Mouse (Mus musculus): ENCODE data around the gene Arhgap31. TPM values are rescaled to one million over a fixed set of nuclear protein-coding genes. Genes with fewer than 3 reads are reported as not detected.

Gene Arhgap31
- polyA plus RNA-seq, 1 experiment = 10.3 TPM

GRCm38 (mm10) chr16:38666523-38666922 is 46.6 kb downstream of the Arhgap31 start:
- Histone ChIP-seq H3K27ac (ENCODE audit: insufficient read depth, low read length) (no peak overlapping the region), H3K4me3 (ENCODE audit: insufficient read depth, low read length) (no peak overlapping the region), H3K4me1 (ENCODE audit: control insufficient read depth, insufficient read depth, low read length) (peaks cover 4% of the 10 kb centered on the region; the same call in 1 of the 2 replicates)
- TF ChIP-seq CTCF (IDR thresholded peaks at IDR 0.05; ENCODE audit: extremely low read depth, insufficient read depth, low read length) = no peak
- TF ChIP-seq POLR2A (IDR thresholded peaks at IDR 0.05; ENCODE audit: extremely low read depth, insufficient read depth, low read length) = no peak

- Histone ChIP-seq H3K4me3 (ENCODE audit: insufficient read depth, low read length) (no peak overlapping the region), H3K4me1 (ENCODE audit: control insufficient read depth, insufficient read depth, low read length) (peaks cover 4% of the 10 kb centered on the region; the same call in 1 of the 2 replicates), H3K27ac (ENCODE audit: insufficient read depth, low read length) (no peak overlapping the region)
- no peak for TF ChIP-seq POLR2A (IDR thresholded peaks at IDR 0.05; ENCODE audit: extremely low read depth, insufficient read depth, low read length)
Measured at GRCm38 (mm10) chr16:38666016-38666415, 47.1 kb downstream of the Arhgap31 start.

DNA sequence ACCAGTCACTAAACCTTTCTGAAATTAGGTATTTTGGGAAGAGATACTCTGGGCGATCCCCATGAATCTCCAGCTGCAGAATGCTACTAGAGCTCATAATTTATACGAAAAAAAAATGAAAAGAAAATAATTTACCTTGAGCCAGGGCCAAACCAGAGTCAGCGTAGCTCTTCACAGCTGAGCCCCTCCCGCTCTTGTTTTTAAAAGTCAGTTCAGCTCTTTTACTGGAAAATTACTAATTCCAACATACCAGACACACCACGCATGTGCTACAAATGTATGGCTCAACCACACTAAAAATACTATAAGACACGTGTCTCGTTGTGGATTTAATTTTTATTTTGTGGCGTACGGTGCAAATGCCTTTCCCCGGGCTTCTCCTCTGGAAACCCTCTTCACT is 50.5 kb downstream of the Arhgap31 start:
- no peak for TF ChIP-seq CTCF (IDR thresholded peaks at IDR 0.05; ENCODE audit: extremely low read depth, insufficient read depth, low read length)
- TF ChIP-seq POLR2A (IDR thresholded peaks at IDR 0.05; ENCODE audit: extremely low read depth, insufficient read depth, low read length) = no peak
- Histone ChIP-seq H3K4me1 (ENCODE audit: control insufficient read depth, insufficient read depth, low read length) (no peaks in the 10 kb centered on the region), H3K27ac (ENCODE audit: insufficient read depth, low read length) (no peak overlapping the region), H3K4me3 (ENCODE audit: insufficient read depth, low read length) (no peak overlapping the region)

DNA sequence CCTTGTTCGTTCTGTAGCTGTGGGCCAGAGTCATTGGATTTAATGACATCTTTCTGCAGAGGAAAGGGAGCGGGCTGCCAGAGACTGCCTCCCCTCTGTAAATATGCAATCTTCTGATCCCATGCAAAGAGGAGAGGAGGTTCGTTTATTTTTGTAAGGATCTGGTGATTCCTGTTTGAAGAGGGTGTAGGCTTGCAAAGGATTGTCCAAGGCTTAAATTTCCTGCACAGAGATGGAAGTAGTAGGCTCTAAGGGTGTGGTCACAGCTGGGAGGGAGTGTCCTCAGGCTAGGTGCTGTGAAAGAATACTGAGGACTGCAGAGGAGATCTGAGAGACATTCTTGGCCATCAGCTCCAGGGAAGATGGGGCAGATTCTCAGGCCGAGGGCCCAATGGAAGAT is 58.8 kb downstream of the Arhgap31 start:
- H3K4me3 ChIP-seq (ENCODE audit: insufficient read depth, low read length) = no peak overlapping the region
- no peaks in the 10 kb centered on the region for H3K4me1 ChIP-seq (ENCODE audit: control insufficient read depth, insufficient read depth, low read length)
- no peak overlapping the region; the same call in 1 of the 2 replicates for H3K27ac ChIP-seq (ENCODE audit: insufficient read depth, low read length)
- TF ChIP-seq POLR2A (IDR thresholded peaks at IDR 0.05; ENCODE audit: extremely low read depth, insufficient read depth, low read length) (no peak), CTCF (IDR thresholded peaks at IDR 0.05; ENCODE audit: extremely low read depth, insufficient read depth, low read length) (no peak)

DNA sequence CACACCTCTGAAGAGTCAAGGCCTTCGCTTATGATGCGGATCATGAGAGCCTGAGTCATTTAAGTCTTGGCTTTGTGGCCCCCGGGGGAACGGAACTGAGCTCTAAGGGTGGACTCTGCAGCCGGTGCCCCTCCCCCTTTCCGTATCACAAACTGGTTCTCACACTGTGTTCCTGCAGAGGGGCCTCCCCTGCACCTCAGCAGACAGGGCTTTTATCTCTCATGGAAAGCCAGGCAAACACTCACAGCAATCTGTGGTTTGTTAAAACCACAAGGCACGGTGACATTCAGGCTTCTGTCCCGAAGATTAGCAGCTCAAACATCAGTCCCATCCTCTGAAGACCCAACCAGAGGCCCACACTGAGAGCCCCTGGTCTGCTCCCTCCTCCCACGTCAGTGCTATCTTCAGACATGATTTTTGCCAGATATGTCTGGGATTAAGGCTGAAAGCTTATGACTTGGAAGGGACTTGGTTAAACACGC is 59.6 kb downstream of the Arhgap31 start:
- Histone ChIP-seq H3K4me3 (ENCODE audit: insufficient read depth, low read length) (no peak overlapping the region), H3K4me1 (ENCODE audit: control insufficient read depth, insufficient read depth, low read length) (no peaks in the 10 kb centered on the region), H3K27ac (ENCODE audit: insufficient read depth, low read length) (peak overlapping the region; percentile 21)
- TF ChIP-seq CTCF (IDR thresholded peaks at IDR 0.05; ENCODE audit: extremely low read depth, insufficient read depth, low read length) (no peak), POLR2A (IDR thresholded peaks at IDR 0.05; ENCODE audit: extremely low read depth, insufficient read depth, low read length) (no peak)

- TF ChIP-seq CTCF (IDR thresholded peaks at IDR 0.05; ENCODE audit: extremely low read depth, insufficient read depth, low read length) (no peak), POLR2A (IDR thresholded peaks at IDR 0.05; ENCODE audit: extremely low read depth, insufficient read depth, low read length) (no peak)
- Histone ChIP-seq H3K4me1 (ENCODE audit: control insufficient read depth, insufficient read depth, low read length) (no peaks in the 10 kb centered on the region), H3K4me3 (ENCODE audit: insufficient read depth, low read length) (no peak overlapping the region), H3K27ac (ENCODE audit: insufficient read depth, low read length) (no peak overlapping the region)
Measured at GRCm38 (mm10) chr16:38652653-38653052, 60.4 kb downstream of the Arhgap31 start.

GRCm38 (mm10) chr16:38651721-38652231 is 61.3 kb downstream of the Arhgap31 start:
- 0 out of 2 replicates have a peak overlapping the region, but pooled peaks have one; percentile 67 for H3K27ac ChIP-seq (ENCODE audit: insufficient read depth, low read length)
- TF ChIP-seq CTCF (IDR thresholded peaks at IDR 0.05; ENCODE audit: extremely low read depth, insufficient read depth, low read length) (no peak), POLR2A (IDR thresholded peaks at IDR 0.05; ENCODE audit: extremely low read depth, insufficient read depth, low read length) (no peak)
- no peak overlapping the region for H3K4me3 ChIP-seq (ENCODE audit: insufficient read depth, low read length)
- H3K4me1 ChIP-seq (ENCODE audit: control insufficient read depth, insufficient read depth, low read length) = no peaks in the 10 kb centered on the region

DNA sequence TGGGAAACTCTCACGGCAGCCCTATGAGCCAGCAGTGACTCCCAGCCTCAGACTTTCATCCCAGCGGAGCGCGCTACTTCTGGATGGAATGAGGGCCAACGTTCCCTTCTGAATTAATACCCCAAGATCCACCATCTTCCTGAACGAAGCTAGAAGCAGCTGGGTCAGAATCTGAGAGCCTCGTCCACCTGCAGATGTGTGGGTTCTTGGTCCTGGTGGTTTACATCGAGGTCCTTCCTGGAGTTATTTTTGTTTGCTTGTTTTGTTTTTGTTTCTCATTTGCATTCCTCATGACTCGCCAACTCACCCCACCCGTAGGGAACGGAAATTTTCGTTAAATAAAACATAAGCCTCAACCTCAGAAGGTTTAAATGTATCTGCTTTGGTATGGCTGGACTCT is 61.8 kb downstream of the Arhgap31 start:
- Histone ChIP-seq H3K4me1 (ENCODE audit: control insufficient read depth, insufficient read depth, low read length) (no peaks in the 10 kb centered on the region), H3K4me3 (ENCODE audit: insufficient read depth, low read length) (no peak overlapping the region), H3K27ac (ENCODE audit: insufficient read depth, low read length) (peak overlapping the region; percentile 67; the same call in 1 of the 2 replicates)
- TF ChIP-seq CTCF (IDR thresholded peaks at IDR 0.05; ENCODE audit: extremely low read depth, insufficient read depth, low read length) (no peak), POLR2A (IDR thresholded peaks at IDR 0.05; ENCODE audit: extremely low read depth, insufficient read depth, low read length) (no peak)

GRCm38 (mm10) chr16:38649431-38649827 is 63.6 kb downstream of the Arhgap31 start:
- H3K4me1 ChIP-seq (ENCODE audit: control insufficient read depth, insufficient read depth, low read length) = no peaks in the 10 kb centered on the region
- no peak for TF ChIP-seq CTCF (IDR thresholded peaks at IDR 0.05; ENCODE audit: extremely low read depth, insufficient read depth, low read length)
- TF ChIP-seq POLR2A (IDR thresholded peaks at IDR 0.05; ENCODE audit: extremely low read depth, insufficient read depth, low read length) = no peak
- no peak overlapping the region for H3K27ac ChIP-seq (ENCODE audit: insufficient read depth, low read length)
- no peak overlapping the region for H3K4me3 ChIP-seq (ENCODE audit: insufficient read depth, low read length)

DNA sequence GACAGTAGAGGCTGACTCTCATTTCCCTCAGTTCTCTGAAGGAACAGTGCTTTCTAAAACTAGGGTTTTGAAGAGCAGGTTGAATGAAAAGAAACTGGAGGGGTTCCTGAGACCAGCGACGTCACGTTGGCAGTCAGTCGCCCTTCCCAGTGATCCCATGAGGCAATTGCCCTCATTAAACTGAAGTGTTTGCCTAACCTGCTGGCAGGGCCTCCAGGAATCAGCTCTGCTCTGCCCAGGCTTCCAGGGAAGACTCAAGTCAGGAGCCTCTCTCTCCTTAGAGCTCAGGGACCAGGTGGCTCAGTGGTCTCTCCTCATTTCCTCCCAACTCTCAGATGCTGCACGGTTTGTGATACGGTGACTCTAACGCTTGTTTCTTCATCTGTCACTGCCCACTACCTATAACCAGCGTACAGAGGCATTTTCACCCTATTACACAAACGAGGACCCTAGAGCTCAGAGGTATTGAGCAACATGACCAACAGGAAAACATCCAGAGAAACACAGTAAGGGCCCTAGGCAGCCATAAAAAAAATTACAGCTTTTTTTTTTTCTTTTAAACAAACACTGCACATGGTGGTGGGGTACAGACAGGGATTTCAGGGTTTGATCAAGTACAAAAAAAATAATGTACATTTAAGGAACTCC is 64.2 kb downstream of the Arhgap31 start:
- no peaks in the 10 kb centered on the region for H3K4me1 ChIP-seq (ENCODE audit: control insufficient read depth, insufficient read depth, low read length)
- TF ChIP-seq CTCF (IDR thresholded peaks at IDR 0.05; ENCODE audit: extremely low read depth, insufficient read depth, low read length) (no peak), POLR2A (IDR thresholded peaks at IDR 0.05; ENCODE audit: extremely low read depth, insufficient read depth, low read length) (no peak)
- no peak overlapping the region for H3K4me3 ChIP-seq (ENCODE audit: insufficient read depth, low read length)
- H3K27ac ChIP-seq (ENCODE audit: insufficient read depth, low read length) = no peak overlapping the region

Measured in cortical plate, adult 2 months (tissue).